Mouse (Mus musculus): ENCODE data around the gene En2. TPM values are rescaled to one million over a fixed set of nuclear protein-coding genes. Genes with fewer than 3 reads are reported as not detected.

The En2 gene
- polyA plus RNA-seq, 1 experiment from 2014 or later = 2.9 TPM

- no peaks in the 10 kb centered on the region for H3K9me3 ChIP-seq (ENCODE audit: control insufficient read depth, low read length)
- ATAC-seq (ENCODE audit: low FRiP score) (no peak), DNase-seq (ENCODE audit: low spot score, missing footprints) (peak; percentile 92)
- 5% methylated on average over 1 of the region's 1 CpGs for WGBS
- peak overlapping the region; percentile 92 for H3K27ac ChIP-seq (ENCODE audit: low read depth, low read length)
- peaks cover 77% of the 10 kb centered on the region for H3K27me3 ChIP-seq (ENCODE audit: control insufficient read depth, insufficient read depth, low read length)
- peak overlapping the region; percentile 49 for H3K4me2 ChIP-seq
- H3K36me3 ChIP-seq (ENCODE audit: control insufficient read depth, insufficient read depth, low read length) = no peaks in the 10 kb centered on the region
- H3K4me3 ChIP-seq (ENCODE audit: low read depth, low read length) = peak overlapping the region; percentile 21; the same call in 1 of the 2 replicates
- H3K4me1 ChIP-seq (ENCODE audit: control insufficient read depth, insufficient read depth, low read length) = peaks cover 27% of the 10 kb centered on the region
- H3K9ac ChIP-seq (ENCODE audit: low read length) = peak overlapping the region; percentile 82
Observed at GRCm38 (mm10) chr5:28173674-28174073, 8.2 kb downstream of the En2 start.

GRCm38 (mm10) chr5:28174086-28174485, 8.6 kb downstream of the En2 start:
- Histone ChIP-seq H3K9ac (ENCODE audit: low read length) (peak overlapping the region; percentile 82), H3K9me3 (ENCODE audit: control insufficient read depth, low read length) (no peaks in the 10 kb centered on the region), H3K4me1 (ENCODE audit: control insufficient read depth, insufficient read depth, low read length) (peaks cover 31% of the 10 kb centered on the region), H3K4me3 (ENCODE audit: low read depth, low read length) (peak overlapping the region; percentile 21; the same call in 1 of the 2 replicates), H3K4me2 (peak overlapping the region; percentile 49), H3K27ac (ENCODE audit: low read depth, low read length) (peak overlapping the region; percentile 92), H3K36me3 (ENCODE audit: control insufficient read depth, insufficient read depth, low read length) (no peaks in the 10 kb centered on the region), H3K27me3 (ENCODE audit: control insufficient read depth, insufficient read depth, low read length) (peaks cover 77% of the 10 kb centered on the region)
- DNase-seq (ENCODE audit: low spot score, missing footprints) (peak; percentile 94), ATAC-seq (ENCODE audit: low FRiP score) (no peak)
- WGBS = 0% methylated on average over 7 of the region's 9 CpGs

GRCm38 (mm10) chr5:28174876-28175569, 9.5 kb downstream of the En2 start:
- peak overlapping the region; percentile 92 for H3K27ac ChIP-seq (ENCODE audit: low read depth, low read length)
- DNase-seq (ENCODE audit: low spot score, missing footprints) = peak; percentile 97
- peaks cover 68% of the 10 kb centered on the region for H3K27me3 ChIP-seq (ENCODE audit: control insufficient read depth, insufficient read depth, low read length)
- H3K4me1 ChIP-seq (ENCODE audit: control insufficient read depth, insufficient read depth, low read length) = peaks cover 40% of the 10 kb centered on the region
- peak overlapping the region; percentile 82 for H3K9ac ChIP-seq (ENCODE audit: low read length)
- H3K4me2 ChIP-seq = peak overlapping the region; percentile 49
- H3K36me3 ChIP-seq (ENCODE audit: control insufficient read depth, insufficient read depth, low read length) = no peaks in the 10 kb centered on the region
- peak; percentile 49 for ATAC-seq (ENCODE audit: low FRiP score)
- H3K9me3 ChIP-seq (ENCODE audit: control insufficient read depth, low read length) = no peaks in the 10 kb centered on the region
- peak overlapping the region; percentile 26 for H3K4me3 ChIP-seq (ENCODE audit: low read depth, low read length)
- WGBS = 0% methylated on average over 24 of the region's 24 CpGs

GRCm38 (mm10) chr5:28175570-28175919, 10.1 kb downstream of the En2 start:
- peak overlapping the region; percentile 92 for H3K27ac ChIP-seq (ENCODE audit: low read depth, low read length)
- peak overlapping the region; percentile 49 for H3K4me2 ChIP-seq
- H3K36me3 ChIP-seq (ENCODE audit: control insufficient read depth, insufficient read depth, low read length) = no peaks in the 10 kb centered on the region
- H3K9me3 ChIP-seq (ENCODE audit: control insufficient read depth, low read length) = no peaks in the 10 kb centered on the region
- peaks cover 67% of the 10 kb centered on the region for H3K27me3 ChIP-seq (ENCODE audit: control insufficient read depth, insufficient read depth, low read length)
- ATAC-seq (ENCODE audit: low FRiP score) = no peak; the same call in 1 of the 2 replicates
- 3% methylated on average over 10 of the region's 10 CpGs for WGBS
- H3K4me1 ChIP-seq (ENCODE audit: control insufficient read depth, insufficient read depth, low read length) = peaks cover 45% of the 10 kb centered on the region
- peak; percentile 95 for DNase-seq (ENCODE audit: low spot score, missing footprints)
- H3K9ac ChIP-seq (ENCODE audit: low read length) = peak overlapping the region; percentile 82
- H3K4me3 ChIP-seq (ENCODE audit: low read depth, low read length) = peak overlapping the region; percentile 26

GRCm38 (mm10) chr5:28176023-28176422, 10.5 kb downstream of the En2 start:
- peaks cover 44% of the 10 kb centered on the region for H3K4me1 ChIP-seq (ENCODE audit: control insufficient read depth, insufficient read depth, low read length)
- DNase-seq (ENCODE audit: low spot score, missing footprints) (peak; percentile 92), ATAC-seq (ENCODE audit: low FRiP score) (no peak)
- 3% methylated on average over 4 of the region's 4 CpGs for WGBS
- H3K4me2 ChIP-seq = peak overlapping the region; percentile 49
- peak overlapping the region; percentile 92 for H3K27ac ChIP-seq (ENCODE audit: low read depth, low read length)
- no peaks in the 10 kb centered on the region for H3K36me3 ChIP-seq (ENCODE audit: control insufficient read depth, insufficient read depth, low read length)
- H3K9me3 ChIP-seq (ENCODE audit: control insufficient read depth, low read length) = no peaks in the 10 kb centered on the region
- peak overlapping the region; percentile 26; the same call in 1 of the 2 replicates for H3K4me3 ChIP-seq (ENCODE audit: low read depth, low read length)
- H3K27me3 ChIP-seq (ENCODE audit: control insufficient read depth, insufficient read depth, low read length) = peaks cover 69% of the 10 kb centered on the region
- peak overlapping the region; percentile 82 for H3K9ac ChIP-seq (ENCODE audit: low read length)

GRCm38 (mm10) chr5:28176585-28176984, 11.1 kb downstream of the En2 start:
- peak; percentile 47 for ATAC-seq (ENCODE audit: low FRiP score)
- H3K9me3 ChIP-seq (ENCODE audit: control insufficient read depth, low read length) = no peaks in the 10 kb centered on the region
- 0% methylated on average over 2 of the region's 2 CpGs for WGBS
- peaks cover 41% of the 10 kb centered on the region for H3K4me1 ChIP-seq (ENCODE audit: control insufficient read depth, insufficient read depth, low read length)
- H3K36me3 ChIP-seq (ENCODE audit: control insufficient read depth, insufficient read depth, low read length) = no peaks in the 10 kb centered on the region
- H3K4me2 ChIP-seq = no peak overlapping the region
- no peak overlapping the region for H3K9ac ChIP-seq (ENCODE audit: low read length)
- H3K27ac ChIP-seq (ENCODE audit: low read depth, low read length) = peak overlapping the region; percentile 92
- DNase-seq (ENCODE audit: low spot score, missing footprints) = peak; percentile 92
- no peak overlapping the region for H3K4me3 ChIP-seq (ENCODE audit: low read depth, low read length)
- H3K27me3 ChIP-seq (ENCODE audit: control insufficient read depth, insufficient read depth, low read length) = peaks cover 70% of the 10 kb centered on the region

GRCm38 (mm10) chr5:28178322-28178721, 12.8 kb downstream of the En2 start:
- Histone ChIP-seq H3K36me3 (ENCODE audit: control insufficient read depth, insufficient read depth, low read length) (no peaks in the 10 kb centered on the region), H3K27ac (ENCODE audit: low read depth, low read length) (no peak overlapping the region; the same call in 1 of the 2 replicates), H3K4me1 (ENCODE audit: control insufficient read depth, insufficient read depth, low read length) (peaks cover 38% of the 10 kb centered on the region), H3K27me3 (ENCODE audit: control insufficient read depth, insufficient read depth, low read length) (peaks cover 61% of the 10 kb centered on the region), H3K4me3 (ENCODE audit: low read depth, low read length) (no peak overlapping the region), H3K9ac (ENCODE audit: low read length) (no peak overlapping the region), H3K9me3 (ENCODE audit: control insufficient read depth, low read length) (no peaks in the 10 kb centered on the region), H3K4me2 (peak overlapping the region; percentile 15)
- ATAC-seq (ENCODE audit: low FRiP score) (no peak), DNase-seq (ENCODE audit: low spot score, missing footprints) (peak; percentile 90)
- WGBS = 16% methylated on average over 5 of the region's 5 CpGs

GRCm38 (mm10) chr5:28179237-28179790, 13.8 kb downstream of the En2 start:
- H3K4me2 ChIP-seq = peak overlapping the region; percentile 15; the same call in 1 of the 2 replicates
- H3K27ac ChIP-seq (ENCODE audit: low read depth, low read length) = peak overlapping the region; percentile 26; the same call in 1 of the 2 replicates
- peak; percentile 91 for DNase-seq (ENCODE audit: low spot score, missing footprints)
- no peak overlapping the region for H3K4me3 ChIP-seq (ENCODE audit: low read depth, low read length)
- no peaks in the 10 kb centered on the region for H3K9me3 ChIP-seq (ENCODE audit: control insufficient read depth, low read length)
- H3K36me3 ChIP-seq (ENCODE audit: control insufficient read depth, insufficient read depth, low read length) = no peaks in the 10 kb centered on the region
- H3K9ac ChIP-seq (ENCODE audit: low read length) = no peak overlapping the region
- H3K27me3 ChIP-seq (ENCODE audit: control insufficient read depth, insufficient read depth, low read length) = peaks cover 51% of the 10 kb centered on the region
- peaks cover 34% of the 10 kb centered on the region for H3K4me1 ChIP-seq (ENCODE audit: control insufficient read depth, insufficient read depth, low read length)
- WGBS = 4% methylated on average over 7 of the region's 7 CpGs
- ATAC-seq (ENCODE audit: low FRiP score) = peak; percentile 47
